Mouse (Mus musculus): ENCODE data around the gene Bicc1. TPM values are rescaled to one million over a fixed set of nuclear protein-coding genes. Genes with fewer than 3 reads are reported as not detected.
A peak's percentile ranks its signal among the peaks of the same experiment; 100 is the strongest.

The Bicc1 gene
- polyA plus RNA-seq, 1 experiment from 2014 or later = 44.8 TPM

DNA sequence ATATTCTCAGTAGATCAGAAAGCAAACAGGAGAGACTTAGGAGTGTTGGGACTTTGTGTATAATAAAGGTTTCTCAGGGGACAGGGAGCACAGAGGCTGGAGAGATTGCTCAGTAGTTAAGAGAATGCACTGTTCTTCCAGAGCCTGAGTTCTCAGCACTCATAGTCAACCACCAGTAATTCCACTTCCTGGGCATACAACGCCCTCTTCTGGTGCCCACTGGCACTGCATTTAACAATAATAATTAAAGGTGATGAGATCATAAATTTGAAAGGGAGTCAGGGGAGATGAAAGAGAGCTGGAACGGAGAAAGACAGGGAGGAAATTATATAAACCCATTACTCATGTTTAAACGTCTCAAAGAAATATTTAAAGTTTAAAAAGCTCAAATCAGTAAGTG is 35.5 kb downstream of the Bicc1 start:
- ATAC-seq (ENCODE audit: low read depth) (no peak), DNase-seq (ENCODE audit: low spot score) (no peak)
- Histone ChIP-seq H3K4me3 (ENCODE audit: low read depth, low read length) (no peak overlapping the region), H3K36me3 (ENCODE audit: control insufficient read depth, insufficient read depth, low read length) (no peaks in the 10 kb centered on the region), H3K4me2 (ENCODE audit: low read depth, low read length) (no peak overlapping the region), H3K9ac (ENCODE audit: low read depth, low read length) (no peak overlapping the region), H3K9me3 (ENCODE audit: control insufficient read depth, low read length) (no peaks in the 10 kb centered on the region), H3K27me3 (replicated peaks; ENCODE audit: control insufficient read depth, insufficient read depth, low read length) (no peaks in the 10 kb centered on the region), H3K27ac (replicated peaks; ENCODE audit: low read depth, low read length) (no peak overlapping the region), H3K4me1 (ENCODE audit: control insufficient read depth, insufficient read depth, low read length) (peaks cover 20% of the 10 kb centered on the region)
- 52% methylated on average over 3 of the region's 3 CpGs for WGBS

DNA sequence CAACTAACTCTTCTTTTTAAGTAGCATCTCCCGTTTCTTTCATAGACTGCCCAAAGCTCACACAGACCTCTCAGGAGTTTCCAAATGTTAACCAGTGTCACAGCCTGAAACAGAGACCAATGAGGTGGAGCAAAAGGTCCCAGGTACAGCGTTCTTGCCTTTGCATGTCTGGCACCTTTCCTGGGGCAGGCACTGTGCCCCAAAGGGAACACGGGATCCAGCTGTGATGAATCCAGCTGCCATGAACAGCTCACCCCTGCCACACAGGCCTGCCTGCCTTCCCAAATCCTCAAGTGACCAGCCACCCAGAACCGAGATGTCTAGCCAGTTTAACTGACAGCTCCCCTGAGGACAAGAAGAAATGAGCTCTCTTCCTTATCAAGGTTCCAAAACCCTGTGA is 36.1 kb downstream of the Bicc1 start:
- H3K9ac ChIP-seq (ENCODE audit: low read depth, low read length) = no peak overlapping the region
- no peaks in the 10 kb centered on the region for H3K27me3 ChIP-seq (replicated peaks; ENCODE audit: control insufficient read depth, insufficient read depth, low read length)
- ATAC-seq (ENCODE audit: low read depth) (no peak), DNase-seq (ENCODE audit: low spot score) (no peak)
- H3K4me3 ChIP-seq (ENCODE audit: low read depth, low read length) = no peak overlapping the region
- peaks cover 26% of the 10 kb centered on the region for H3K4me1 ChIP-seq (ENCODE audit: control insufficient read depth, insufficient read depth, low read length)
- H3K9me3 ChIP-seq (ENCODE audit: control insufficient read depth, low read length) = no peaks in the 10 kb centered on the region
- no peak overlapping the region for H3K4me2 ChIP-seq (ENCODE audit: low read depth, low read length)
- H3K27ac ChIP-seq (replicated peaks; ENCODE audit: low read depth, low read length) = no peak overlapping the region
- WGBS = 60% methylated on average over 4 of the region's 4 CpGs
- no peaks in the 10 kb centered on the region for H3K36me3 ChIP-seq (ENCODE audit: control insufficient read depth, insufficient read depth, low read length)

- DNase-seq (ENCODE audit: low spot score) = no peak
- Histone ChIP-seq H3K4me2 (ENCODE audit: low read depth, low read length) (no peak overlapping the region), H3K4me3 (ENCODE audit: low read depth, low read length) (no peak overlapping the region), H3K27ac (replicated peaks; ENCODE audit: low read depth, low read length) (no peak overlapping the region), H3K9me3 (ENCODE audit: control insufficient read depth, low read length) (no peaks in the 10 kb centered on the region), H3K27me3 (replicated peaks; ENCODE audit: control insufficient read depth, insufficient read depth, low read length) (no peaks in the 10 kb centered on the region), H3K4me1 (ENCODE audit: control insufficient read depth, insufficient read depth, low read length) (peaks cover 35% of the 10 kb centered on the region), H3K9ac (ENCODE audit: low read depth, low read length) (no peak overlapping the region), H3K36me3 (ENCODE audit: control insufficient read depth, insufficient read depth, low read length) (no peaks in the 10 kb centered on the region)
- 81% methylated on average over 8 of the region's 8 CpGs for WGBS
- no peak for ATAC-seq (ENCODE audit: low read depth)
These were observed 37.0 kb downstream of the Bicc1 start for GRCm38 (mm10) chr10:71122480-71122879.

DNA sequence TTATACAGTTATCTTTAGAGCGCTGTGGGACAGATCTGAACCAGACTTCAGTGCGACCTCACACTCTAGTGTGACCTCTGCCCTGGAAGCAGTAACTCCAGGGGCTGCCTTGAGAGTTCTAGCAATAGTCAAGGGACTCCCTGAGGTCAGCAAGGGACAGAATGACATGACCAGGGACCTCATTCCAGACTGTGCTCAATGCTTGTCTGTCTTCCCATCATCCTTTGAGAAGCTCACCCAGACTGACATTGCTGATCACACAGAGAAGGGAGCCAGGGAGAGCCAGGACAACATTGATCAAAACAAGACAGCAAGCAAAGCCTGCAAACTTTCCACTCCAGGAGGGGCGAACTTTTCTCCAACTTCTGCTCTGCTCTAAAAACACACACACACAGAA is 38.7 kb downstream of the Bicc1 start:
- DNase-seq (ENCODE audit: low spot score) (no peak), ATAC-seq (ENCODE audit: low read depth) (no peak)
- no peak overlapping the region for H3K9ac ChIP-seq (ENCODE audit: low read depth, low read length)
- no peaks in the 10 kb centered on the region for H3K36me3 ChIP-seq (ENCODE audit: control insufficient read depth, insufficient read depth, low read length)
- H3K27ac ChIP-seq (replicated peaks; ENCODE audit: low read depth, low read length) = peak overlapping the region; percentile 84; the same call in 1 of the 2 replicates
- H3K4me1 ChIP-seq (ENCODE audit: control insufficient read depth, insufficient read depth, low read length) = peaks cover 37% of the 10 kb centered on the region
- H3K4me2 ChIP-seq (ENCODE audit: low read depth, low read length) = no peak overlapping the region
- H3K27me3 ChIP-seq (replicated peaks; ENCODE audit: control insufficient read depth, insufficient read depth, low read length) = no peaks in the 10 kb centered on the region
- 81% methylated on average over 3 of the region's 3 CpGs for WGBS
- H3K4me3 ChIP-seq (ENCODE audit: low read depth, low read length) = no peak overlapping the region
- H3K9me3 ChIP-seq (ENCODE audit: control insufficient read depth, low read length) = no peaks in the 10 kb centered on the region

GRCm38 (mm10) chr10:71120121-71120768 is 39.3 kb downstream of the Bicc1 start:
- Histone ChIP-seq H3K4me2 (ENCODE audit: low read depth, low read length) (no peak overlapping the region), H3K4me3 (ENCODE audit: low read depth, low read length) (no peak overlapping the region), H3K9me3 (ENCODE audit: control insufficient read depth, low read length) (no peaks in the 10 kb centered on the region), H3K36me3 (ENCODE audit: control insufficient read depth, insufficient read depth, low read length) (no peaks in the 10 kb centered on the region), H3K27me3 (replicated peaks; ENCODE audit: control insufficient read depth, insufficient read depth, low read length) (no peaks in the 10 kb centered on the region), H3K27ac (replicated peaks; ENCODE audit: low read depth, low read length) (peak overlapping the region; percentile 84), H3K4me1 (ENCODE audit: control insufficient read depth, insufficient read depth, low read length) (peaks cover 37% of the 10 kb centered on the region), H3K9ac (ENCODE audit: low read depth, low read length) (no peak overlapping the region)
- ATAC-seq (ENCODE audit: low read depth) (no peak), DNase-seq (ENCODE audit: low spot score) (no peak)
- 62% methylated on average over 14 of the region's 14 CpGs for WGBS

- peak; percentile 27; the same call in 1 of the 2 replicates for ATAC-seq (ENCODE audit: low read depth)
- peaks cover 41% of the 10 kb centered on the region for H3K4me1 ChIP-seq (ENCODE audit: control insufficient read depth, insufficient read depth, low read length)
- H3K36me3 ChIP-seq (ENCODE audit: control insufficient read depth, insufficient read depth, low read length) = no peaks in the 10 kb centered on the region
- 36% methylated on average over 15 of the region's 15 CpGs for WGBS
- no peak overlapping the region for H3K4me3 ChIP-seq (ENCODE audit: low read depth, low read length)
- no peak overlapping the region for H3K9ac ChIP-seq (ENCODE audit: low read depth, low read length)
- H3K27me3 ChIP-seq (replicated peaks; ENCODE audit: control insufficient read depth, insufficient read depth, low read length) = no peaks in the 10 kb centered on the region
- no peaks in the 10 kb centered on the region for H3K9me3 ChIP-seq (ENCODE audit: control insufficient read depth, low read length)
- H3K4me2 ChIP-seq (ENCODE audit: low read depth, low read length) = peak overlapping the region; percentile 28; the same call in 1 of the 2 replicates
- peak; percentile 72 for DNase-seq (ENCODE audit: low spot score)
- H3K27ac ChIP-seq (replicated peaks; ENCODE audit: low read depth, low read length) = peak overlapping the region; percentile 84
These were observed 40.2 kb downstream of the Bicc1 start for GRCm38 (mm10) chr10:71119120-71119847.

DNA sequence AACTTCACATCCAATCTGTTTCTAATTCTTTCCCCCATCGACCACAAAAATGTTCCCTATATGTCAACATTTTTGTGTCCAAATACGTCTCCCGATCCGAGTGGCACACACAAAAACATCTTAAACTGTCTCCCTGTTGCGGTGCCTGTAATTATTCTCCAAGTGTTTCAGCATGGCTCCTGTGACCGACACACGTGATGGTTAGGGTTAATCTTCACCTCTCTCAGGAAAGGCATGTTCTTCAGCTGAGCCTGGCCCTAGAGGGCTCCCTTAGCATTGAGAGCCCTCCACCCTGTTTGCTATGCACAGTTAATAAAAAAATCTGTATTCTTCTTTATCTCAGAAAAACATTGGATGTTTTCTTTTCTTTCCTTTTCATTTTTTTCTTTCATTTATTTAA is 41.7 kb downstream of the Bicc1 start:
- DNase-seq (ENCODE audit: low spot score) = peak; percentile 60
- H3K9ac ChIP-seq (ENCODE audit: low read depth, low read length) = no peak overlapping the region
- H3K36me3 ChIP-seq (ENCODE audit: control insufficient read depth, insufficient read depth, low read length) = no peaks in the 10 kb centered on the region
- H3K4me2 ChIP-seq (ENCODE audit: low read depth, low read length) = peak overlapping the region; percentile 34
- peak overlapping the region; percentile 84 for H3K27ac ChIP-seq (replicated peaks; ENCODE audit: low read depth, low read length)
- WGBS = 45% methylated on average over 7 of the region's 7 CpGs
- H3K27me3 ChIP-seq (replicated peaks; ENCODE audit: control insufficient read depth, insufficient read depth, low read length) = no peaks in the 10 kb centered on the region
- peaks cover 41% of the 10 kb centered on the region for H3K4me1 ChIP-seq (ENCODE audit: control insufficient read depth, insufficient read depth, low read length)
- no peaks in the 10 kb centered on the region for H3K9me3 ChIP-seq (ENCODE audit: control insufficient read depth, low read length)
- H3K4me3 ChIP-seq (ENCODE audit: low read depth, low read length) = no peak overlapping the region
- no peak for ATAC-seq (ENCODE audit: low read depth)

DNA sequence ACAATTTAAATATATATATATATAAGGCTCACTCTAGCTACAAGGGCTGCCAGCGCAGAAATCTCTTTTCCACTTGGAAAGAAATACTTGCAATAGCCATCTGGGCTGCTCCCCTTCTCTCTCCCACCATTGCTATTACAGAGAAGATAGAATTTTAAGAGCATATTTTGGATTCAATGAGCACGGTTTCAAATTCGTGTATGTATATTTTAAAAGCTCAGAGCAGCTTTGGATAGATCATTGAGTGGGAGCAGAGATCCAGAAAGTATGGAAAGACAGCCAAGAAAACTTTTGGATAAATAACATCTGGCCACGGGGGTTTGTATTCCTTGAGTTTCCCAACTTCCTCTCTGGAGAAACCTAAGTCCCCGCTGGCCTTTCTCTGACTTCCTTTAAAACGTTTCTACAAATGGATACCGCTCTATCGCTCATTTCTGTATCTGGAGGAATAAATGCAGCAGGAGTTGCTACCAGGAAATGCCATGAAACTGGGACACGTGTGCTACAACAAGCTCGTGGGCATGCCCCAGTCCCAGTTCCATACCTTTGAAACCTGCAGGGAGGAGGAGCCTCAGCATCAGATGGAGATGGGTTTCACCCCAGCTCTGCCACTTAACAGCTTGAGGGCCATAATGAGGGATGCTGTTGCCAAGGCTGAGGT is 45.1 kb downstream of the Bicc1 start:
- H3K9me3 ChIP-seq (ENCODE audit: control insufficient read depth, low read length) = no peaks in the 10 kb centered on the region
- H3K36me3 ChIP-seq (ENCODE audit: control insufficient read depth, insufficient read depth, low read length) = no peaks in the 10 kb centered on the region
- DNase-seq (ENCODE audit: low spot score) (peak; percentile 88), ATAC-seq (ENCODE audit: low read depth) (peak; percentile 67)
- no peak overlapping the region for H3K4me3 ChIP-seq (ENCODE audit: low read depth, low read length)
- WGBS = 40% methylated on average over 10 of the region's 10 CpGs
- H3K9ac ChIP-seq (ENCODE audit: low read depth, low read length) = no peak overlapping the region
- H3K4me2 ChIP-seq (ENCODE audit: low read depth, low read length) = no peak overlapping the region
- H3K27me3 ChIP-seq (replicated peaks; ENCODE audit: control insufficient read depth, insufficient read depth, low read length) = no peaks in the 10 kb centered on the region
- peaks cover 25% of the 10 kb centered on the region for H3K4me1 ChIP-seq (ENCODE audit: control insufficient read depth, insufficient read depth, low read length)
- peak overlapping the region; percentile 54 for H3K27ac ChIP-seq (replicated peaks; ENCODE audit: low read depth, low read length)
